Mouse (Mus musculus) hindbrain, embryonic 11.5 days (tissue): Measurements from ENCODE around the gene Yjefn3. TPM values are rescaled to one million over a fixed set of nuclear protein-coding genes. Genes with fewer than 3 reads are reported as not detected.
"Not testable (repeated sequence)": the region's sequence is repeated elsewhere in the genome, so short reads cannot be mapped to it uniquely, and the experiment has no call there.

Experiments used
- ATAC-seq: fragments of 200-750 bp; cut with Nextera tagmentation; 2 replicates; pipeline ENCODE4 v1.8.0; 2017; ENCODE audit warnings: mild to moderate bottlenecking, moderate TSS enrichment, moderate library complexity; ENCODE audit not compliant: low FRiP score
- DNase-seq: peaks from one replicate; pipeline ENCODE4 v3.0.0-alpha.2; 2015; ENCODE audit warnings: low spot score
- H3K27ac ChIP-seq: fragments of 300-500 bp; sonication (generic); 2 replicates; pipeline ENCODE4 v1.5.1; 2014; ENCODE audit warnings: mild to moderate bottlenecking, low read depth, low read length
- H3K27me3 ChIP-seq: fragments of 300-500 bp; sonication (generic); 2 replicates; pipeline ENCODE4 v1.6.1; 2014; ENCODE audit warnings: mild to moderate bottlenecking, low read length, moderate library complexity, mixed read lengths; ENCODE audit not compliant: control insufficient read depth, insufficient read depth
- H3K36me3 ChIP-seq: fragments of 300-500 bp; sonication (generic); 2 replicates; pipeline ENCODE4 v1.6.1; 2014; ENCODE audit warnings: mild to moderate bottlenecking, low read length, moderate library complexity, mixed read lengths; ENCODE audit not compliant: control insufficient read depth, insufficient read depth
- H3K4me1 ChIP-seq: fragments of 300-500 bp; sonication (generic); replicated peaks from 2 replicates; pipeline ENCODE4 v1.6.1; 2014; ENCODE audit warnings: low read length, mixed read lengths; ENCODE audit not compliant: control insufficient read depth, insufficient read depth
- H3K4me2 ChIP-seq: fragments of 300-500 bp; sonication (generic); replicated peaks from 2 replicates; pipeline ENCODE4 v1.6.1; 2014; ENCODE audit warnings: mild to moderate bottlenecking, low read depth, low read length
- H3K4me3 ChIP-seq: fragments of 300-500 bp; sonication (generic); 2 replicates; pipeline ENCODE4 v1.5.1; 2014; ENCODE audit warnings: low read depth, low read length
- H3K9ac ChIP-seq: fragments of 300-500 bp; sonication (generic); 2 replicates; pipeline ENCODE4 v1.6.1; 2014; ENCODE audit warnings: low read depth, low read length
- H3K9me3 ChIP-seq: fragments of 300-500 bp; sonication (generic); 2 replicates; pipeline ENCODE4 v1.6.1; 2016; ENCODE audit warnings: low read length; ENCODE audit not compliant: control insufficient read depth
- WGBS: fragments of 180-500 bp; shearing (Covaris S2); extraction: QIAGEN DNeasy Blood & Tissue Kit; methylation state at CpG from one replicate; pipeline ENCODE4 v1.1.7; 2014; 5-methylcytosine and 5-hydroxymethylcytosine counted together
- polyA plus RNA-seq: library from polyadenylated mRNA; unstranded; fragments of >200 nt; fragmentation: Nextera tagmentation; extraction: Ambion mirVana; gene quantifications from 2 replicates; pipeline ENCODE4 v1.2.1, GENCODE M21; 2014

The Yjefn3 gene
- polyA plus RNA-seq = 4.6 and 6.1 TPM in 2 replicates

- Histone ChIP-seq H3K36me3 (no peaks in the 10 kb centered on the region), H3K4me1 (0 out of 2 replicates have a peak, but pooled peaks cover 5% of the 10 kb centered on the region), H3K4me3 (peak within 1 kb of the TSS; percentile 66), H3K9me3 (no peaks in the 10 kb centered on the region), H3K9ac (peak within 1 kb of the TSS; percentile 77), H3K27ac (peak within 1 kb of the TSS; percentile 75), H3K27me3 (no peaks in the 10 kb centered on the region), H3K4me2 (peak within 1 kb of the TSS; percentile 62)
- 7% methylated on average over 89 of the region's 89 CpGs for WGBS
- ATAC-seq (peak; percentile 7), DNase-seq (no peak)
Measured at GRCm38 (mm10) chr8:69902163-69903062, at the start of gene Yjefn3, which contains the start of the genes Tssk6 and Ndufa13. TSS of gene Yjefn3 (minus strand) at chr8:69902712. TSS of gene Tssk6 (plus strand) at chr8:69902184. TSS of gene Ndufa13 (minus strand) at chr8:69902558.

- H3K36me3 ChIP-seq = no peaks in the 10 kb centered on the region
- H3K9me3 ChIP-seq = no peaks in the 10 kb centered on the region
- DNase-seq (no peak), ATAC-seq (no peak)
- no peak overlapping the region for H3K9ac ChIP-seq
- no peak overlapping the region for H3K4me3 ChIP-seq
- H3K4me1 ChIP-seq = no peaks in the 10 kb centered on the region
- no peak overlapping the region for H3K27ac ChIP-seq
- H3K4me2 ChIP-seq = no peak overlapping the region
- 84% methylated on average over 2 of the region's 2 CpGs for WGBS
- H3K27me3 ChIP-seq = no peaks in the 10 kb centered on the region
Measured at GRCm38 (mm10) chr8:69950300-69950699, 47.8 kb upstream of the Yjefn3 start.

GRCm38 (mm10) chr8:69942495-69942894 is 40.0 kb upstream of the Yjefn3 start:
- not testable (repeated sequence) for H3K27me3 ChIP-seq, H3K4me1 ChIP-seq, H3K27ac ChIP-seq, ATAC-seq, H3K36me3 ChIP-seq, H3K4me3 ChIP-seq, H3K4me2 ChIP-seq, H3K9me3 ChIP-seq, DNase-seq, H3K9ac ChIP-seq
- WGBS = 100% methylated on average over 2 of the region's 3 CpGs

- DNase-seq (no peak), ATAC-seq (no peak)
- H3K4me1 ChIP-seq = 0 out of 2 replicates have a peak, but pooled peaks cover 2% of the 10 kb centered on the region
- H3K9me3 ChIP-seq = no peaks in the 10 kb centered on the region
- H3K36me3 ChIP-seq = no peaks in the 10 kb centered on the region
- no peaks in the 10 kb centered on the region for H3K27me3 ChIP-seq
- H3K4me2 ChIP-seq = no peak overlapping the region
- no peak overlapping the region for H3K4me3 ChIP-seq
- 91% methylated on average over 2 of the region's 2 CpGs for WGBS
- no peak overlapping the region for H3K27ac ChIP-seq
- H3K9ac ChIP-seq = no peak overlapping the region
Measured at GRCm38 (mm10) chr8:69940386-69940785, 37.9 kb upstream of the Yjefn3 start.

GRCm38 (mm10) chr8:69939633-69940032 is 37.1 kb upstream of the Yjefn3 start:
- H3K4me3 ChIP-seq = no peak overlapping the region
- H3K4me2 ChIP-seq = no peak overlapping the region
- H3K9ac ChIP-seq = no peak overlapping the region
- no peak for ATAC-seq
- H3K4me1 ChIP-seq = 0 out of 2 replicates have a peak, but pooled peaks cover 2% of the 10 kb centered on the region
- H3K36me3 ChIP-seq = no peaks in the 10 kb centered on the region
- no peaks in the 10 kb centered on the region for H3K27me3 ChIP-seq
- H3K27ac ChIP-seq = no peak overlapping the region
- peak; percentile 17 for DNase-seq
- 49% methylated on average over 3 of the region's 3 CpGs for WGBS
- no peaks in the 10 kb centered on the region for H3K9me3 ChIP-seq

- DNase-seq (no peak), ATAC-seq (no peak)
- Histone ChIP-seq H3K27me3 (no peaks in the 10 kb centered on the region), H3K4me3 (no peak overlapping the region), H3K9ac (no peak overlapping the region), H3K4me2 (no peak overlapping the region), H3K4me1 (0 out of 2 replicates have a peak, but pooled peaks cover 2% of the 10 kb centered on the region), H3K27ac (no peak overlapping the region), H3K9me3 (no peaks in the 10 kb centered on the region), H3K36me3 (no peaks in the 10 kb centered on the region)
- 93% methylated on average over 6 of the region's 6 CpGs for WGBS
Measured at GRCm38 (mm10) chr8:69938245-69938982, 35.9 kb upstream of the Yjefn3 start.

GRCm38 (mm10) chr8:69937466-69937865 is 35.0 kb upstream of the Yjefn3 start:
- H3K4me3 ChIP-seq = no peak overlapping the region
- no peaks in the 10 kb centered on the region for H3K36me3 ChIP-seq
- H3K9me3 ChIP-seq = no peaks in the 10 kb centered on the region
- ATAC-seq (no peak), DNase-seq (no peak)
- H3K9ac ChIP-seq = no peak overlapping the region
- H3K27me3 ChIP-seq = no peaks in the 10 kb centered on the region
- no peak overlapping the region for H3K27ac ChIP-seq
- H3K4me2 ChIP-seq = no peak overlapping the region
- 94% methylated on average over 3 of the region's 3 CpGs for WGBS
- 0 out of 2 replicates have a peak, but pooled peaks cover 2% of the 10 kb centered on the region for H3K4me1 ChIP-seq

- Histone ChIP-seq H3K4me2 (no peak overlapping the region), H3K27ac (no peak overlapping the region), H3K9ac (no peak overlapping the region), H3K4me3 (no peak overlapping the region), H3K4me1 (0 out of 2 replicates have a peak, but pooled peaks cover 2% of the 10 kb centered on the region), H3K36me3 (no peaks in the 10 kb centered on the region), H3K9me3 (no peaks in the 10 kb centered on the region), H3K27me3 (no peaks in the 10 kb centered on the region)
- peak; percentile 67 for ATAC-seq
- WGBS = 72% methylated on average over 7 of the region's 7 CpGs
- peak; percentile 54 for DNase-seq
Measured at GRCm38 (mm10) chr8:69936050-69936794, 33.7 kb upstream of the Yjefn3 start.
